Comparison of ENCODE assay signal across 7 mouse cellular contexts in genomic region chr7:116030597-116031387, GRCm38 (mm10). TPM values are rescaled to one million over a fixed set of nuclear protein-coding genes. Genes with fewer than 3 reads are reported as not detected.
A peak's percentile ranks its signal among the peaks of the same experiment; 100 is the strongest.
DNase-seq lines count a peak whose midpoint lies in the region; ATAC-seq and TF ChIP-seq lines count a peak whose summit lies in the region.

No protein-coding gene starts in this region.

- no peak for TF ChIP-seq CTCF in heart, postnatal 0 days (IDR thresholded peaks at IDR 0.05; ENCODE audit: low read depth)

- WGBS in forebrain, embryonic 11.5 days, result 4% methylated on average over 26 of the region's 26 CpGs
- WGBS in heart, postnatal 0 days, result 11% methylated on average over 26 of the region's 26 CpGs
- WGBS in midbrain, embryonic 14.5 days, result 6% methylated on average over 26 of the region's 26 CpGs

- in situ Hi-C loops in ES-E14 (cut with MboI; ENCODE audit: low sequenced_read_pairs in 2 of 2, unreplicated experiment in 2 of 2), result loop anchor here in 1 of 2 experiments (10.0 to 25.0 kb wide), 2 partner anchors 806 to 1118 kb away; no protein-coding TSS in a partner anchor

- no peaks in the 10 kb centered on the region for H3K27me3 ChIP-seq in forebrain, embryonic 11.5 days (ENCODE audit: control insufficient read depth, insufficient read depth, low read length)
- H3K27me3 ChIP-seq in heart, postnatal 0 days (ENCODE audit: control insufficient read depth, insufficient read depth, low read length), result 0 out of 2 replicates have a peak, but pooled peaks cover 3% of the 10 kb centered on the region
- H3K27me3 ChIP-seq in midbrain, embryonic 14.5 days (ENCODE audit: control insufficient read depth, insufficient read depth, low read length), result peaks cover 6% of the 10 kb centered on the region

- TF ChIP-seq EP300 in heart, postnatal 0 days (IDR thresholded peaks at IDR 0.05; ENCODE audit: low read depth), result 0 out of 2 replicates have a peak, but pooled peaks have one; percentile 48

- H3K9me3 ChIP-seq in ES-E14 (ENCODE audit: control insufficient read depth, insufficient read depth, low read depth, low read length), result no peaks in the 10 kb centered on the region
- no peaks in the 10 kb centered on the region for H3K9me3 ChIP-seq in forebrain, embryonic 11.5 days (ENCODE audit: control insufficient read depth, low read length)
- H3K9me3 ChIP-seq in heart, postnatal 0 days (replicated peaks; ENCODE audit: control insufficient read depth, low read length), result no peaks in the 10 kb centered on the region
- no peaks in the 10 kb centered on the region for H3K9me3 ChIP-seq in midbrain, embryonic 14.5 days (ENCODE audit: control insufficient read depth, low read length)

- DNase-seq in B cell, adult 2 months, result peak; percentile 11 to 23
- DNase-seq in ES-E14 (ENCODE audit: low read depth, low spot score) (peak; percentile 28), adipocyte (ENCODE audit: low spot score) (no peak)
- DNase-seq in forebrain, embryonic 11.5 days (ENCODE audit: low spot score), result peak; percentile 83
- DNase-seq in heart, postnatal 0 days (ENCODE audit: low spot score), result peak; percentile 86
- peak; percentile 22 for DNase-seq in kidney, postnatal 14 days
- peak; percentile 60 for DNase-seq in midbrain, embryonic 14.5 days

- ATAC-seq in forebrain, embryonic 11.5 days (replicated peaks; ENCODE audit: low FRiP score), result peak; percentile 27
- ATAC-seq in heart, postnatal 0 days (ENCODE audit: insufficient read depth, low read depth), result peak; percentile 69
- ATAC-seq in midbrain, embryonic 14.5 days (ENCODE audit: low FRiP score, low TSS enrichment), result no peak

- peak overlapping the region; percentile 53 to 61; a peak in 3 of 4 replicates for H3K4me3 ChIP-seq in ES-E14 (ENCODE audit: insufficient read depth in 1 of 2, low read depth in 1 of 2, low read length in 2 of 2, poor library complexity in 1 of 2, severe bottlenecking in 1 of 2)
- H3K4me3 ChIP-seq in forebrain, embryonic 11.5 days (ENCODE audit: low read depth, low read length), result peak overlapping the region; percentile 55
- H3K4me3 ChIP-seq in heart, postnatal 0 days (ENCODE audit: low read depth, low read length), result peak overlapping the region; percentile 69
- peak overlapping the region; percentile 57 for H3K4me3 ChIP-seq in midbrain, embryonic 14.5 days (replicated peaks; ENCODE audit: low read depth, low read length)

- no peak overlapping the region for H3K27ac ChIP-seq in ES-E14 (ENCODE audit: insufficient read depth, low read depth, low read length, poor library complexity, severe bottlenecking)
- H3K27ac ChIP-seq in forebrain, embryonic 11.5 days (ENCODE audit: low read depth, low read length), result peak overlapping the region; percentile 96
- H3K27ac ChIP-seq in heart, postnatal 0 days (ENCODE audit: low read depth), result peak overlapping the region; percentile 95
- peak overlapping the region; percentile 74 for H3K27ac ChIP-seq in midbrain, embryonic 14.5 days (replicated peaks; ENCODE audit: low read depth, low read length)

- peak overlapping the region; percentile 100 for H3K4me2 ChIP-seq in forebrain, embryonic 11.5 days (ENCODE audit: low read depth, low read length, severe bottlenecking)
- peak overlapping the region; percentile 83 for H3K4me2 ChIP-seq in heart, postnatal 0 days (ENCODE audit: low read depth, low read length)
- H3K4me2 ChIP-seq in midbrain, embryonic 14.5 days (ENCODE audit: low read length), result peak overlapping the region; percentile 98

- no peak overlapping the region for H3K9ac ChIP-seq in ES-E14 (ENCODE audit: insufficient read depth, low read depth, low read length, poor library complexity, severe bottlenecking)
- H3K9ac ChIP-seq in forebrain, embryonic 11.5 days (ENCODE audit: low read length), result peak overlapping the region; percentile 98
- H3K9ac ChIP-seq in heart, postnatal 0 days (replicated peaks; ENCODE audit: low read depth, low read length), result peak overlapping the region; percentile 82
- H3K9ac ChIP-seq in midbrain, embryonic 14.5 days (replicated peaks; ENCODE audit: low read length), result peak overlapping the region; percentile 67

- no peaks in the 10 kb centered on the region for H3K36me3 ChIP-seq in ES-E14 (ENCODE audit: control insufficient read depth, insufficient read depth, low read length, poor library complexity, severe bottlenecking)
- no peaks in the 10 kb centered on the region for H3K36me3 ChIP-seq in forebrain, embryonic 11.5 days (ENCODE audit: control insufficient read depth, insufficient read depth, low read length)
- H3K36me3 ChIP-seq in heart, postnatal 0 days (replicated peaks; ENCODE audit: control insufficient read depth, insufficient read depth, low read length), result no peaks in the 10 kb centered on the region
- no peaks in the 10 kb centered on the region for H3K36me3 ChIP-seq in midbrain, embryonic 14.5 days (ENCODE audit: control insufficient read depth, insufficient read depth, low read length)

- peaks cover 0 to 7% of the 10 kb centered on the region in 2 experiments; a peak in 1 of 4 replicates for H3K4me1 ChIP-seq in ES-E14 (ENCODE audit: control insufficient read depth in 2 of 2, insufficient read depth in 2 of 2, low read length in 2 of 2, poor library complexity in 1 of 2)
- peaks cover 10% of the 10 kb centered on the region; the same call in 1 of the 2 replicates for H3K4me1 ChIP-seq in forebrain, embryonic 11.5 days (replicated peaks; ENCODE audit: control insufficient read depth, insufficient read depth, low read length)
- no peaks in the 10 kb centered on the region for H3K4me1 ChIP-seq in heart, postnatal 0 days (ENCODE audit: control insufficient read depth, insufficient read depth)
- peaks cover 34% of the 10 kb centered on the region for H3K4me1 ChIP-seq in midbrain, embryonic 14.5 days (ENCODE audit: control insufficient read depth, insufficient read depth, low read length)

TF ChIP-seq in ES-E14, 5 proteins besides CTCF, POLR2A, EP300 and RAD21:
- TF ChIP-seq MAFK (IDR thresholded peaks at IDR 0.05; ENCODE audit: insufficient read depth, low read depth, low read length), result no peak
- no peak for TF ChIP-seq ZNF384 (IDR thresholded peaks at IDR 0.05; ENCODE audit: low read depth, low read length)
- TF ChIP-seq HCFC1 (IDR thresholded peaks at IDR 0.05; ENCODE audit: borderline replicate concordance, insufficient read depth, low read length), result no peak
- TF ChIP-seq ZC3H11A (IDR thresholded peaks at IDR 0.05; ENCODE audit: borderline replicate concordance, low read depth, low read length), result no peak
- TF ChIP-seq CHD2 (IDR thresholded peaks at IDR 0.05; ENCODE audit: low read depth, low read length), result no peak

RNA-seq across cellular contexts. Expression of gene Sox6, which starts 7.8 kb away (rescaled TPM):
- total RNA-seq in ES-E14 (2012; rRNA removed), result 0.48 and 1.2 TPM in 2 replicates
- 127 and 154 TPM in 2 replicates for polyA plus RNA-seq in forebrain, embryonic 11.5 days (2014; fragmentation: Nextera tagmentation; extraction: Ambion mirVana)
- 30.8 and 68.5 TPM in 2 replicates for total RNA-seq in heart, postnatal 0 days (2014; rRNA removed; ENCODE audit: low replicate concordance)
- polyA plus RNA-seq in heart, postnatal 0 days (2015; fragmentation: Nextera tagmentation; extraction: Ambion mirVana), result 23.4 and 25.4 TPM in 2 replicates
- polyA plus RNA-seq in midbrain, embryonic 14.5 days (2014; fragmentation: Nextera tagmentation; extraction: Ambion mirVana), result 45.7 and 52.1 TPM in 2 replicates

RNA-seq across cellular contexts. Expression of gene 1110004F10Rik, which starts 8.4 kb away (rescaled TPM):
- total RNA-seq in ES-E14 (2012; rRNA removed), result 61.1 and 102 TPM in 2 replicates
- polyA plus RNA-seq in forebrain, embryonic 11.5 days (2014; fragmentation: Nextera tagmentation; extraction: Ambion mirVana), result 358 and 366 TPM in 2 replicates
- 66.5 and 87.7 TPM in 2 replicates for total RNA-seq in heart, postnatal 0 days (2014; rRNA removed; ENCODE audit: low replicate concordance)
- 150 and 152 TPM in 2 replicates for polyA plus RNA-seq in heart, postnatal 0 days (2015; fragmentation: Nextera tagmentation; extraction: Ambion mirVana)
- polyA plus RNA-seq in midbrain, embryonic 14.5 days (2014; fragmentation: Nextera tagmentation; extraction: Ambion mirVana), result 342 and 379 TPM in 2 replicates

RNA-seq across cellular contexts. Expression of gene Gm4353, which starts 53.6 kb away (rescaled TPM):
- 1.8 and 4.2 TPM in 2 replicates for total RNA-seq in ES-E14 (2012; rRNA removed)
- 0.56 and 0.91 TPM in 2 replicates for polyA plus RNA-seq in forebrain, embryonic 11.5 days (2014; fragmentation: Nextera tagmentation; extraction: Ambion mirVana)
- 0.12 and 0.19 TPM in 2 replicates for total RNA-seq in heart, postnatal 0 days (2014; rRNA removed; ENCODE audit: low replicate concordance)
- 0.16 and 0.25 TPM in 2 replicates for polyA plus RNA-seq in heart, postnatal 0 days (2015; fragmentation: Nextera tagmentation; extraction: Ambion mirVana)
- 0.45 and 1.3 TPM in 2 replicates for polyA plus RNA-seq in midbrain, embryonic 14.5 days (2014; fragmentation: Nextera tagmentation; extraction: Ambion mirVana)
